Mouse (Mus musculus): Measurements from ENCODE around the gene Rprd1b. TPM values are rescaled to one million over a fixed set of nuclear protein-coding genes. Genes with fewer than 3 reads are reported as not detected.

The Rprd1b gene
- total RNA-seq (2021) = 10 to 100 TPM; 40.2 to 45.1 TPM
- long read RNA-seq, experiment 1, full-length matches to known transcripts = 4 of 20 reads
- long read RNA-seq, experiment 1, partial matches to known transcripts = 1 of 20 reads
- long read RNA-seq, experiment 1, other reads (novel, unspliced or antisense) = 15 of 20 reads
- long read RNA-seq, experiment 2, full-length matches to known transcripts = 13 of 42 reads
- long read RNA-seq, experiment 2, partial matches to known transcripts = 4 of 42 reads
- long read RNA-seq, experiment 2, other reads (novel, unspliced or antisense) = 25 of 42 reads

DNA sequence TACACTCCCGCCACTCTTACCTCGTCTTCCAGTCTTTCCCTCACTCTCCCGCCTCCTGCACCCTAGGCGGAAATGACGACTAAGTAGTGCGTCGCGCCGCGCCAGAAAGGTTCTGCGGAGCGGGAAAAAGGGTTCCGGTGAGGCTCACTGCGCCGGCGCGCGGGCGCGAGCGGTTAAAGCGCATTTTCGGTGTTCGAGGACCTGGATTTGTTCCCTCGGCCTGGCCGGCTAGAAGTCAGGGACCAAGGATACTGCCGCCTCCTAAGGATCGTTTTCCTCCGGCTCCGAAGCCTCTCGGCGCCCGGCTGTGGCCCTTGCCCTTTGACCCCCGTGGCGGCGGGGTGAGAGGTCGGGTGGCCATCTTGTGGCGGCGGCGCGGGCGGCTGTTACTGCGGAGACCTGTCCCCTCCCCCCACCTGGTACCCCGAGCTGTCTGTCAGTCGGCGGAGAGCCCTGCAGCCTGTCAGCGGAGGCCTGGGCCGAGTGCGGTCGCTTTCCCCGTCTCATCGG lies at the start of gene Rprd1b, which contains the start of gene Tti1:
Gene Rprd1b, plus strand, starts transcription at position 144 of the 510 bp plus-strand sequence.
Gene Tti1, minus strand, starts transcription at position 80 of the 510 bp plus-strand sequence.
- DNase-seq (ENCODE audit: low spot score in 2 of 2) = peak; percentile 88 to 91

DNA sequence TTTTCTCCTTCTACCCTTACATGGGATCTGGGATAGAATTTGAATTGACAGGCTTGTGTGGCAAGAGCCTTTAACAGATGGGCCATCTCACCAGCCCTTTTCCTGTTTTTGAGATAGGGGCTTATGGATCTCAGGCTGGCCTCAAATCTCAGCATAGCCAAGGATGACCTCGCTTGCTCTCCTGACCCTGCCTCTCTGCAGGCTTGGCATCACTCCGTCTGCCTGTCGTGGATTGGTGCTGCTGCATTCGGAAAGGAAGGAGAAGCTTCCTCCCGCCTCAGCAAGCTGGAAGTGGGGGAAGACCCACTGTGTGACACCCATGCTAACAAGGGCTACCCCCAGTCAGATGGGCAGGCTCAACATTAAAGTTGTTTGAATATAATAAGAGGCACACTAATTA lies 49.1 kb upstream of the Rprd1b start:
- no peak for DNase-seq (ENCODE audit: low spot score in 2 of 2)

DNA sequence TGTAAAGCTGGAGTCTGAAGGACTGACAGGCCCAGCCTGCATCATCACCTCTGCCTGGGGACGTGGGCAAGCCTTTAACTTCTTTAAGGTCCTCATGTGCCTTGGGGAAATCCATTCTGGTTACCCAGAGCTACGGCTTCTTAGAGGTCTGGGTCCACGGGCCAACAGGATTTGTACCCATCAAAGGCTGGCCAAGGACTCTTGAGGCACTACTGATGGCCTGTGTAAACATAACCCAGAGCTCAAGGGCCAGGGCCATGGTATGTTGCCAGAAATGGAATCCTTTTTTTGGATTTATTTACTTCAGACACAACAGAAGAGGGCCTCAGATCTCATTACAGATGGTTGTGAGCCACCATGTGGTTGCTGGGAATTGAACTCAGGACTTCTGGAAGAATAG lies 45.6 kb upstream of the Rprd1b start:
- DNase-seq (ENCODE audit: low spot score in 2 of 2) = no peak

DNA sequence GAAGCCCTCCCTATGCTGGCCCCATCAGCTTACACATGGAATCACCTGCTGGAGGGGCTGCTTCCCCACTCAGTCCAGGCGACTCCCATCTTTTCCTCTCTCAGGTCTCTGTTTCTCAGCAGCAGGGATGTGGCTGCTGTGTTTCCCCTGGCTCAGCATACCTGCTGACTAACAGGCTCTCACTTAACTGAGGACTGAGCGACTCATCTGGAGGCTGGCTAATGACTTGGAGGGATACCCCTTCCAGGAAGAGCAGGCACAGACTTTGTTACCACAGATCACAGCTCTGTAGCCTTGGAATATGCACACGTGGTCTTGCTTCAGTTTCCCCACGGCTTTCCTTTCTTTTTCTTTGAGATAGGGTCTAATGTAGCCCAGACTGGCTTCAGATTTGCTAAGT lies 45.0 kb upstream of the Rprd1b start:
- no peak for DNase-seq (ENCODE audit: low spot score in 2 of 2)

DNA sequence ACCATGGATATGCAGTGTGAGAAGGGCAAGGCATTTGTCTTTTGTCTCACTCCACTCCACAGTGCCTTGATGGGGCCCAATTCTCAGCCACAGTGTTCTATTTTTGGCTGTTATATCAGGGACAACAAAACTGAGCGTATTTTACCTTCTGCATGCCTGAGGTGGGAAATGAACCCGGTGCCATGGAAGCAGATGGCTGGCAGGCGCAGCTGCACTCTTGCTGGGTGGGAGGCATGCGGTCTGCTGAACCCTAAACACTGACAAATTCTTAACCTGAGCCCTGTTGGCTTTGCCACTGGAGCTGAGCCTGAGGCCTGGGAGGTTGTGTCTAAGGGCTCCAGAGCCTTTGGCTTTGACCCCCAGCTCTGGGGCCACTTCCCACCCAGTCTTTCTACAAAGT lies 42.7 kb upstream of the Rprd1b start:
- DNase-seq (ENCODE audit: low spot score in 2 of 2) = no peak

DNA sequence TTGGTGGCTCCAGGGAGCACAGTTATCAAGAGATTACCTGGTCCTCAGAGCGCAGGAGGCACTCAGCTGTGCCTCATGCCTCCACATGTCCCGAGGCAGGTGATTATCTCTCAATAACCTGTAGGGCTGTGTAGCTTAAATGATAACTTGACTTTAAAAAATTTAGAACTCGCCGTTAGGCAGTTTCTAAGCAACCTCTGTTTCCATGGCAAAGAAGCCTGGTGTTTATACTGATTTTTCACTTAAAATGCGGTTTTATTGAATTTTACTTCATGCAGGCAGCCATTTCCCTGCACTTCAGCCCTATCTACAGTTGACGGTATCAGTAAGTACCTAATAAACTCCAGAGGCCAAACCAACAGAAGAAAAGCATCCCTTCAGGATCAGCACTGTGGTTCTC lies 42.1 kb upstream of the Rprd1b start:
- DNase-seq (ENCODE audit: low spot score in 2 of 2) = no peak

DNA sequence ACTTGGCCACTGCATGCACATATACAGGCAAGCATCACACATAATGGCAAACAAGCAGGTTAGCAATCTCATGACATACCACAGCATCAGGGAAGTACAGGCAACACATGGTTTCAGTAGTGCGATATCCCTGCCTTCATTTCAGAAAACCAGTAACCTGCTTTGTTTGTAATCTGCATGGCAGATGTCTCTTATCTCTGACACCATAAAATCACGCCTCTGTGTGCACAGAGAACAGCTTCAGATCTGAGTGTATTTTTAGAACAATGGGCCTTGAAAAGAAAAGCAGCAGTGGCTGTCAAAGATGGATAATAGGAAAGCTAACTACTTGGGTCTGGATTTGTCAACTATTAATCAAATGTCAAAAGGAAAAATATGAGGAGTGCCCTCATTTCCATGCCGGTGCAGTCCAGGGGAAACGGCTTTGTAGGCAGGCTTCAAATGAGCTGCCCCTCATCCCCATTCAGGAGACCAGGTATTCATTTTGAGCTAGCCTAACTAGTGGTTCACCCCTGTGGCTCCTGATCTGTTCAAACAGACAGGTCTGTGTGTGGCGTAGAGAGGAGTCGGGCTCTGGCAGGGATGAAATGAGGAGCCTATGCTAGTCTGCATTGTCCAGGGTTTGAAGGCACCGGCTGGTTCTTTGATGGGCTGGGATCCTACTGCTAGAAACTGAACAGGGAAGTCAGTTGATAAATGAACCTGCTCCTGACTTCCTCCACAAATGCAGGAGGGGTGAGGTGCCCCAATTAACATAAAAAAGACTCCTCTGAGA lies 39.7 kb upstream of the Rprd1b start:
- no peak for DNase-seq (ENCODE audit: low spot score in 2 of 2)

DNA sequence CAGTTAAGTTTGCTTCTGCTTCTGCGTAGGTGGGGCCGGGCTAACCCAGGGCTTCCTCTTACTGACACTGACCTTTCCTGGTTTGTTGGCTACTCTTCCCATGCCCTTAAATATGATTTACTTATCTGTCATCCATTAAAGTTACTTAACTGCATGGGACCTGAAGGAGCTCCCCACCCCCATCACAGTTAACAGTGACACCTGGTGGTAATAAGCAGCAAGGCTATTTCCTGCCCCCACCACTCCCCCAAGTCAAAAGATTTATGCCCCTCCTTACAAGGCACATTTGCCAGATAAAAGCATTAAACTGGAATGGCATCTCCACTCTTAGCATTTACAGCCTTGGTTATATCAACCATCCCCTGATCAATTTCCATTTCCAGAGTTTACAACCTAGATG lies 38.4 kb upstream of the Rprd1b start:
- no peak for DNase-seq (ENCODE audit: low spot score in 2 of 2)

DNA sequence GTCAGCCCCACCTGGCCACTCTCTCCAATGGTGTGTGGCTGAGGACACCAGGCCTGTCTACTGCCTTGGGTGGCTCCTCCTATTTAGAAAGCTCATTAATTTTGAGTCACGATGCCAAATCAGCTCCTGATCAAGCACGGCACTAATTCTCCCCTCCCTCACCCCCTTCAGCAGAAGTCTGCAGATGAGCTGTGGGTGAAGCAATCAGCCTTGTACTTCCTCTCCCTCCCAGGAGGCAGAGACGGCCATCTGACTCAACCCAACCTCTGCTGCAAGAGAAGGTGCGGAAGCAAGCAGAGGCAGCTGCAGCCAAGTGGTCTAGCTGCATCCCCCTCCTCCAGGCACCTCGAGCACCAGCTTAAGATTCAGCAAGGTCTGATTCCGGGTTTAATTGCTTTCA lies 37.3 kb upstream of the Rprd1b start:
- no peak for DNase-seq (ENCODE audit: low spot score in 2 of 2)

DNA sequence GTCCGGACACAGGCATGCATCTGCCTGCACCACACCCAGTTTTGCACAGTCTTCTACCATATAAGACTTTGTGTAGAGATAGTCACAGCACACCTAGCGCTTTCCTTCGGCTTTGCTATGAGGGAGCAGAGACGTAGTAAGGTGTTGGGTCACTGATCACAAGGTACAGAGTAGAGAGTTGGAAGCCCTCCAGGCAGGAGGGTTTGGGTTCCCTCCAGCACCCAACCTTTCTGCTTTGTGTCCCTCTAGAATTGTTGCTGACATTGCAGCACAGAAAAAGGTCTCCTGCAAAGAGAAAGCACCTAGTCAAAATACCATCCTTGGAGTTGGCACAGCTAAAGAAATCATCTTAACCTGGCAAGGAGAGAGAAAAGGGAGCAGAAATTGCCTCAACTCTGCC lies 35.8 kb upstream of the Rprd1b start:
- no peak for DNase-seq (ENCODE audit: low spot score in 2 of 2)

DNA sequence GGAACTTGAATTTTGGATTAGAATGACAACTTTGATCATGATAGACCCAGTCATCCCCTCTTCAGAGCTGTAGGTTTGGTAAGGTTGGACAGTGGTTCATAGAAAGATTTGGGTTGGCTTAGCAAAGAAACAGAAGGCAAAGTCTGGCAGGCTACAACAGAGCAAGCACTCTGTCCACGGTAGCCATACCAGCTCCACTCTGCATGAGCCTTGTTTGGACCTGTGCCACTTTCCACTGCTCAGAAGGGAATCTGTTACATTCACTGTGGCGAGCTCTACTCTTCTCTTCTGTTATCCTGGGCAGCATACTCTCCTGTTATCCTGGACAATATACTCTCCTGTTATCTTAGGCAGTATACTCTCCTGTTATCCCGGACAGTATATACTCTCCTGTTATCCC lies 29.5 kb upstream of the Rprd1b start:
- no peak for DNase-seq (ENCODE audit: low spot score in 2 of 2)

DNA sequence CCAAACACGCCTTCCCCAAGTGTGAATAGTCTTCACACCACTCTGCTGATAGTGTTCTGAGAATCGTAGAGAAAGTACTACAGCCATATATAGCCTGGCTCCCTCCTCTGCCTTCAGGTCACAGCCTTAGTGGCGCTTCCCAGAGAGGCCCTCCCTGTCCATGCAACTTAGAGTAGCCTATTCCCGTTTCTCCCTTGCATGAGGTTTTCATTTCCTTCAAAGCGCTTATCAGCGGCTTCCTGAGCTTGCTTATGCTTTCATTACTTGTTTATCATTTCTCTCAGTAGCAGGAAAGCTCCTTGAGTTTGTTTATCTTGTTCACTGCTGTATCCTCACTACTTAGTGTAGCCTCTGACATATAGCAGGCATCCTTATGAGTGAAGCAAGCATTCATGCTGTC lies 23.7 kb upstream of the Rprd1b start:
- no peak for DNase-seq (ENCODE audit: low spot score in 2 of 2)

DNA sequence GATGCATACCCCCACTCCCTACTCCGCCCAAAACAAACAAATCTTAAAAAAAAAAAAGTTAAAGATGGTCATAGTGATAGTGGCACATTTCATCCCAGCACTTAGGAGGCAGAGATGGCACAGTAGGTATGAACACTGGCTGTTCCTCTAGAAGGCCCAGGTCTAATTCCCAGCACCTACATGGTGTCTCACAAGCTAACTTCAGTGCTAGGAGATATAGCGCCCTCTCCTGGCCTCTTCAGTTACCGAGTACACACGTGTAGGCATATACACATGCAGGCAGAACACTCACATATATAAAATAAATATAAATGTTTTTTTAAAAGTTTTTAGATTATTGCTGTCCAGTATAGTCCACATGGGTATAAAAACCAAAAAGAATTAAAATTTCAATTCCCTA lies 22.7 kb upstream of the Rprd1b start:
- no peak for DNase-seq (ENCODE audit: low spot score in 2 of 2)

DNA sequence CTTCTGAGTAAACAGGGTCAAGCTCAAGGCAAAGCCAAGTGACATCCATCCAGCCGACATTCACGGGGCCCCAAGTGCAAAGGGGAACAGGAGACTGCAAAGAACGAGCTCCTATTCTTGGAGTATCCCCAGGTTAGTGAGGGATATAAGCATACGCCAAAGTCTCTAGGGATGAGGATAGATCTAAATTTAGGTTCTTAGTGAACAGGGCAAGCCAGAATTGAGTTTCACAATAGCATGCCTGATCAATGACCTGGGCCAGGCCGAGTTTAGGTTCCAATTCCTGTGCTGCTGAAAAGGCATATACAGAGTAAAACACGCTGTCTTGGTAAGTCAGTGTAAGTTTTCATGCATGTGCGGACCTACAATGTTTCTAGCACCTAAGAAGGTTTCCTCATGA lies 18.9 kb upstream of the Rprd1b start:
- no peak for DNase-seq (ENCODE audit: low spot score in 2 of 2)

DNA sequence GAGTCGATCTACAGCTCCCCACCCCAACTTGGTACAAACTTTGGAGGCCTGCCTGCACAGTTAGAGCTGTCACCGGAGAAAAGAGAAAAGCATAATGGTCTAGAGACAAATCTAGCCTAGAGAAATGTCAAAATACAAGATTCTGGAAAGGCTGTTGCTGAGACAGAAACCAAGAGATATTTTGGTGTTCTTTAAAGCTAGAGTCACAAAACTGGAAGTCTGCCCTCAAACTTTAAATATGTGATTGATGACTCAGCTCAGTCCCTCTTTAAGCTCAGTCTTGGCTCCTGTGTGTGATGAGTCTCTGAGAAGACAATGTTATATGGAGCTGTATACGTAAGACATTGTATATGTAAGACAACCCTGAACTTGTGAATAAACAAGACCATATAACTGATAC lies 15.7 kb upstream of the Rprd1b start:
- no peak for DNase-seq (ENCODE audit: low spot score in 2 of 2)

DNA sequence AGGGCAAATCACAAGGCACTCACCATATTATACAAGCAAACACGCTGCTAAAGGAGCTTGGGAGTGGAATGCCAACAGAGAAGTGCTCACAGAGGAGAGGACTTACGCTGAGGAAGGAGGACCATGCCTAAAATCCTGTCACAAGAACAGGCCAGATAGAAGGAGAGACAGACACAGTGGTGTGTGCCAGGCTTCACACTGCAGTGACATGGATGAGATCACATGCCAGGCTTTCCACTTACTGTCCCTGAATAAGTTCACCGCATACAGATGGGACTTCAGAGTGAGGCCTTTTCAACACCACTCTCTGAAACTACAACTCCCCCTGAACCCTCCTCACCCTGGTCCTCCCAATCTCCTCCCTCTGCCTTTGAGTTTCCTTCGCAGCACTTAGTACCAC lies 11.0 kb upstream of the Rprd1b start:
- no peak for DNase-seq (ENCODE audit: low spot score in 2 of 2)

DNA sequence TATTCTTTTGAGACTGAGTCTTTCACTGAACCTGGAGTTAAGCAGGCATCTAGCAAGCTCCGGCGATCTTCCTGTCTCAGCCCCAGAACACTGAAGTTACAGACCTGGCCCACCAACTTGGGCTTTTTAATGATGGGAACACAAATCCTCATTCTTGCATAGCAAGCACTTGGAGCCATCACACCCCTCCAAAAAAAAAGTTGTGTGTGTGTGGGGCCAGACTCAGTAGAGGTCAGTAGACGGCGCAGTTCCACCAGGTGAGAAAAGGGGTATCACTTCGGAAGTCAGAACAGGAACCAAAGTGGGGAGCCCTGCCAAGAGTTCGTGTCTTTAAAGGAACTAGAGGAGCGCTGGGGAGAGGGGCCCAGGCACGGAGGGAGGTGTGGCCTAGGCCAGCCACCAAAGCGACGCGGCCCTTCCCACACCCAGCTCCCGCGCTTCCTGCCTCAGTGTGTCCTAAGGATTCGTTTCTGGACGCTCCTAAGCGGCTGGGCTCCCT lies 393 bp upstream of the Rprd1b start:
- no peak for DNase-seq (ENCODE audit: low spot score in 2 of 2)

DNA sequence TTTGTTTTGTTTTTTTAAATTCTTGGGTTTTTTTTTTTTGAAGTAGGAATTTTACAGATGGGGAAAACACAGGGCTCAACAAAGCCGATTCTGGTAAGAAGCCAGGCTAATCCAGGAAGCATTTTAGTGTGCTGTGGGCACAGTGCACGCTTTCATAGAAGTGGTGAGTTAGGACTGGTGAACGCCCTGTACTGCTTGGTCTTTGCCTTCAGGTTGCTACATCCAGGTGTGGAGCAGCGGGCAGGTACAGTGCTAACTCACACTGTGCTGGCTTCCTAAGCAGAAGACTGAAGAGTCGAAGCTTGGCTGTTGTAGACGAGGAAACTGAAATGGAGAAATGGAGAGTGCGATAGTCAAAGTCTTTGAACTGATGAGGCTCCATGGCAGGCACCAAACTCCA lies 1.7 kb downstream of the Rprd1b start:
- no peak for DNase-seq (ENCODE audit: low spot score in 2 of 2)

DNA sequence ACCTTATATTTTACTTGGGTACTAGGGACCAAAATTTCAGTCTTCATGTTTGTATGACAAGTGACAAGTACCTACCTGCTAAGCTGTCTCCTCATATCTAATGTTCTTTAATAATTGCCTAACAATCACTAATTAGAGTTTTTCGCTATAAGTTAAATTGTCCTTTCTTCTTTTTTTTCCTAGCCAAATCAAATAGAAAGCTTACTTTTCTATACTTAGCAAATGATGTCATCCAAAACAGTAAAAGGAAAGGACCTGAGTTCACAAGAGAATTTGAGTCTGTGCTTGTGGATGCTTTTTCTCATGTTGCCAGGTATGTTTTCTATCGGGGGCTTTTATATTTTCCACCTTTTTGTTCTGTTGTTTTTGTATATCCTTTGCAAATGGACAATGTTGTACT lies 7.5 kb downstream of the Rprd1b start:
- DNase-seq (ENCODE audit: low spot score in 2 of 2) = no peak

DNA sequence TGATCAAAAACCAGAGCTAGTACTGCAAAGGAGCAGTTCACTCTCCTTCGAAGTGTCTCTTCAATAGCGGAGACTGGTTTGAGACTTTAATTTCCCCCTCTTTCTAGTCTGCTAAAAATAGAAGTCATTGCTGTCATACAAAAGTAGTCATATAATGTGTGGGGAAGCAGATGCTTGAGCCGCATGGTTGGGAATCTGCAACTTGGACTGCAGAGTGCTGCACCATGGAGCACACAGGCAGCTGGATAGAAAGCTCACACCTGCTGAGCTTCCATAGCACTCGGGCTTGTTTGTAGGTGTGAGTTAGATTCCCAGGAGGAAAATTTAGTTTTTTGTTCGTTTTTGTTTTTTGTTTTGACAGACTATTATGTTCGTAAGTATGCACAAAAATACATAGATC lies 8.1 kb downstream of the Rprd1b start:
- no peak for DNase-seq (ENCODE audit: low spot score in 2 of 2)

DNA sequence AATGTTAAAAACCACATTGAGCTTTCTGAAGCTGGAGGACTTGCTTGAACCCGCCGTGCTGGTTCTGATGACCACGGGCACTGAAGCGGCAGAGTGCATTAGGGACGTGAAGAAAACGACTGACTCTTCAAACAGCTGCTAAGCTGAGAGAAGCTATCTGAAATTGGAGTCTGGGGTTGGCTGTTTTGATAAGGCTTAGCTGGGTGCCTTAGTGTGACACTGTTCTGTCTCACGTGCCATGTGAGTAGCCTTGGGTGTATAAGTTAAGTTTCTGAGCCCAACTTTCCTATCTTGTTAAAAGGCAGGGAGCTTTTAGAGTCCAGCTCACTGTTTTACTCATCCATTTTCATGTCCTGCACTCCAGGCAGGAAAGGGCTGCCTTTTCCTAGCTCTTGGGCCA lies 8.7 kb downstream of the Rprd1b start:
- no peak for DNase-seq (ENCODE audit: low spot score in 2 of 2)

DNA sequence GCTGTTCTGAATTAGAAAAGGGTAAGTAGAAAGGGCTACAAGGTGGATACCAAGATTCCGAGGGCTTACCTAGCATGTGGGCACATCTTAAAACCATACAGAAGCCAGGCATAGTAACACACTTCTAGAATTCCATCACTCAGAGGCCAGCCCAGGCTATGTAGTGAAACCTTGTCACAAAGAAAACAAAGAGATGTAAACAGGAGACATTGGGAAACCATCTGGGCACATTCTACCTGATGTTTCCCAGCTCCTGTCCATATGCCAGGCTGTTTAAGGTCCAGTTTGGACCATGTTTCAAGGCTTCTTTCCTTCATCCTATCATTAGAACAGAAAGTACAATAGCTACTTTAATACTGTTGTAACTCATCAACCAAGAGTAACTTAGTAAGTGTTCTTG lies 9.3 kb downstream of the Rprd1b start:
- no peak for DNase-seq (ENCODE audit: low spot score in 2 of 2)

DNA sequence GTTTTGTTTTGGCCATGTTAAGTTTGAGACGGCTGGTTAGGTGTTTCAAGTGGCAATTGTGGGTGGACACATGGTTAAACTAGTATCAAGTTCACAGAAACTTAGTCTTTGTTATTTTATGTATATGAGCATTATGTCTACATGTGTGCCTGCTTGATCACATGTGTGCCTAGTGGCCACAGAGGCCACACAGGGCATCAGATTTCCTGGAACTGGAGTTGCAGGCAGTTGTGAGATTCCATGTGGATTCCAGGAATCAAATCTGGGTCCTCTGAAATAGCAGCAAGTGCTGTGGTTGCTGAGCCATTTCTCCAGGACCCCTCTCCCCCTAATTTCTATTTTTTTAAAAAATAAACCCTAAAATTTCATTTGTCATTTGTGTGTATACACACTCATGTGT lies 11.4 kb downstream of the Rprd1b start:
- no peak for DNase-seq (ENCODE audit: low spot score in 2 of 2)

Measured in adrenal gland, postnatal 4 days (tissue).